Mouse (Mus musculus) MEL-GATA-1-ER (cell line): Measurements from ENCODE around the gene Gm20388.

Experiments used
- DNase-seq: peaks from one replicate; pipeline ENCODE4 v3.0.0-alpha.2; 2012; ENCODE audit warnings: low read depth; ENCODE audit errors: extremely low read depth

The Gm20388 gene

DNA sequence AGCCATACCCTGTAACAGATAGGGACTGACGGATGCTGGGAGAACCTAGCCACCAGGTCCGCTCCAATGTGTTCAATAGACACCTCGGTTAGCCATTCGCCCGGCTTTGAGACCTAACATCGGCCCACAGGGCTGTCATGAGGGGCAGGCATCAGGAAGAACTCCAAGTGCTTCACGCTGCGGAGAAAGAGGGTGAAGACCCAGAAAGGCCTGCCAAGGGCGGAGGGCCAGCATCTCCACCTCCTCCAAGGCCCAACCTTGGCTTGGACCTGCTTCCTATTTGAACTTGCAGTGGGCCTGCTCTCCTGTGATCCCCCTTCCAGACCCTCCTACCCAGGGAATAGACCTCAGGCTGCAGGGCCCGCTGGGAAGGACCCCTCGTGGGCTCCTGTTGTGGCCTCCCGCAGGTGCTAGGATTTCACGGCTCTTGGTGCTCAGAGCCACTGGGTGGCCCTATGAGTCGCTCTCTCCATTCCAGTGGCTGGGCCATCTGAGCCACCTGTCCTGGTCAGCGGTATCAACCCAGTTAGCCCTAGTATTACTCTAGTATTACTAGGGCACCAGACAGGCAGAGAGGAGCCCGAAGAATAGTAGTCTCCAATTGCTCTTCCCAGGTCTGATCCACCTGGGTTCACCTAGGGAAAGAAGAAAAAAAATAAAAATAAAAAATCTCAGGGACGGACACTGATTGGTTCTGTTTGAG, 279.6 kb downstream of the Gm20388 start:
- no peak for DNase-seq

- no peak for DNase-seq
Measured at GRCm38 (mm10) chr8:120190810-120191413, 280.3 kb downstream of the Gm20388 start.

DNA sequence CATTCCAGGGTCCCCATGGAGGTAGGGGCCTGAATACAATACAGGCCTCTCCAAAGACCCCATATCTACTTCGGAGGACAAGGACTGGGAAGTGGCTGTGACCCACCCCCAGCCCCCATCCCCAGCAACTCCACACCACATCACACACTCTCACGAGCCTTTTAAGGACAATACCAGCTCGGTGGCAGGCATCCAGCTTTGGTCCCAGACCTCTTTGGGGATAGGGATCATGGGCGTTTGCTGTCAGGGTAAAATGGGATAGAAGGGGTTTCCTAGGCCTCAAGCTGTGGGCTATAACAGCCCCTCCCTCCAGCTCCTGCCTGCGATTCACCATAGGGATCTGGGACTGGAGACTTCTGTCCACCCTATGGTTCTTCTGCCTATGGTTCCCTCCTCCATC, 281.0 kb downstream of the Gm20388 start:
- no peak for DNase-seq

GRCm38 (mm10) chr8:120192118-120192517, 281.5 kb downstream of the Gm20388 start:
- no peak for DNase-seq

GRCm38 (mm10) chr8:120201351-120201750, 290.7 kb downstream of the Gm20388 start:
- DNase-seq: no peak

- no peak for DNase-seq
Measured at GRCm38 (mm10) chr8:120202546-120202945, 291.9 kb downstream of the Gm20388 start.

- DNase-seq: no peak
Measured at GRCm38 (mm10) chr8:120204736-120205360, 294.2 kb downstream of the Gm20388 start.

- no peak for DNase-seq
Measured at GRCm38 (mm10) chr8:120205916-120206315, 295.3 kb downstream of the Gm20388 start.

- DNase-seq: no peak
Measured at GRCm38 (mm10) chr8:120207364-120207763, 296.7 kb downstream of the Gm20388 start.

- no peak for DNase-seq
Measured at GRCm38 (mm10) chr8:120208113-120208512, 297.5 kb downstream of the Gm20388 start.

GRCm38 (mm10) chr8:120211345-120211744, 300.7 kb downstream of the Gm20388 start:
- DNase-seq: no peak

- no peak for DNase-seq
Measured at GRCm38 (mm10) chr8:120212596-120212995, 302.0 kb downstream of the Gm20388 start.

- no peak for DNase-seq
Measured at GRCm38 (mm10) chr8:120213229-120213628, 302.6 kb downstream of the Gm20388 start.

- no peak for DNase-seq
Measured at GRCm38 (mm10) chr8:120213939-120214338, 303.3 kb downstream of the Gm20388 start.

DNA sequence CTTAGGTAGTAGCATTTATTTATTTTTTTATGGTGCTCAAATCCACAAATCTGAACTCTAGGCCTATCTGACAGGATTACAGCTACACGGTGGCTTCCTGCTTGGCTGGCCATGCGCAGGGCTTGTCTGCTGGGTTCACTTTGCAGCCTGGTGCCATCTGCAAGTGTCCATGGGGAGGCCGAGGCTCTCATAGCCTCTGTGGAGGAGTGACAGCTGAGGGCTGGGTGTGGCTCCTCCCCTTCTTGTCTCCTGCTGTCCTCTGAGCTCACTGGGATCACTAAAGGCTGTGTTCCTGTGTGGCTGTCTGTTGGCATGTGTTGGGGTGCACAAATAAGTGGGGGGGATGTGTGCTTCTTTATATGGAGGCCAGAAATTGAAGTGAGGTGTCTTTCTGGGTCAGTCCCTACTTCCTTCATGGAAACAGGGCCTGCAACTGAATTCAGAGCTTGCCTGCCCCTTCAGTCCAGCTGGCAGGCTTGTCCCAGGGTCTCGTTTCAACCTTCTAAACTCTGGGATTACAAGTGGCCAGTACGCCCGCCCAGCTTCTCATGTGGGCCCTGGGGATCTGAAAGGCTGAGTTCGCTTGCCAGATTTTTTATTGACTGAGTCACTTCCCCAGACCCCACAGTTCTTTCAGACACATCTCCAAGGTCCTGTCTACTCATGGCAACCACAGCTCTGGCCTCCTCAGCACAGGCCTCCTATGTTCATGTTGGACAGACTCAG, 304.9 kb downstream of the Gm20388 start:
- DNase-seq: no peak

DNA sequence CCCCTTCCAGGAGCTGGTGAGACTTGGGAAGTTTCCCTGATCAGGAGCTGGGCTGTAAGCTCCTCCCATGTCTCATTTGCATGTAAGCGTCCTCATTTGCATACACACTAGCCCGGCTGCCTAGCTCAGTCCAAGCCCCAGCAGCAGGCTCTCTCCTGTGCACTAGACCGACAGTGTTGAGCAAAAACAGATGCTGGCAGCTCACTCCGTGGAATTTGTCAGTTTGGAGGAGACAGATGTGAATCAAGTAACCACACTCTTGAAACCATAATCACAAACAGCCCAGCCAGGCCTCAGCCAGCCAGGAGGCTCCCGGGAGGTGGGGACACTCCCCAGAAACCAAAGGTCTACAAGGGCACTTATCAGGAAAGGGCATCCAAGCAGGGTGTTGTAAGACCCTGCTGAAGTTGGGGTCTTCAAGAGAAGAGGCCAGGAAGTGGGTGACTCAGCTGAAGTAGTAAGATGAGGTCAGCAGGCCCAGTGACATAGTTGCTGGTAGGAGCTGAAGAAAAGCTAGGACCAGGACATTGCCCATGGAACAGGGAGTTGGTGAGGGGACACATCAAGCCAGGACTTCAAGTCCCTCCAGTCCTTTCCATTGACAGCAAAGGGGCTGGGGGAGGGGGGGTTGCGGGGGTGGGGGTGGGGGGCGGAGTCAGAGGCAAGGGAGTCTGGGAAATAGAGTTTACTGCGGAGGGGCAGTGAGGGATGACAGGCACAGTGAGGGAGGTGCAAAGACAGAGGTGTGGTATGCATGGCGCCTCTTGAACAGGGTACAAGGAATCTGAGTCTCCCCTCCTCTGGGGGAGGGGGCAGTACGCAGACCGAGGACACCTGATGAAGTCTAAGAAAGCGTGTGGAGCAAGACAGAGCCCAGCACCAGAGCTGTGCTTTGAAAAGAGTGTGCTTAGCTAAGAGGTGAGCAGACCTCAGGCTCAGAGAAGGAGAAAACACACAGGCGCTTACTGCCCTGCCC, 306.5 kb downstream of the Gm20388 start:
- DNase-seq: peak; percentile 16

DNA sequence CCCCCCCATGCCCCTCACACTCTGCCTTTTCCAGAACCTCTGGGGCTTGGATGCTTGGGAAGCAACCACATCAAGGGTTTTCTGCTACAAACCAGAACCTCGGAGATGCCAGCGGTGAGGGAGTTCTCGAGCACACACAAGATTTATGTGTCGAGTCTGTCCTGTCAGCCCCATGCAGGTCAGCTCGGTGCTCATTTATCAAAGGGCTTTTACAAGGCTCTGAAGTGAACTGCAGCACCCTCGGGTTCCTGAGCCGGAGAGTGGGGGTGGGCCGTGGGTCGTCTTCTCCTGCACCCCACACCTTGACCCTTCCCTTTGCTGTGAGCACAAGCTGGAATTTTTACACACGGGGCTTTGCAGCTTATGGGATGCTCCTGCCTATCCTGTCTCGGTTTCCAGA, 311.9 kb downstream of the Gm20388 start:
- no peak for DNase-seq

DNA sequence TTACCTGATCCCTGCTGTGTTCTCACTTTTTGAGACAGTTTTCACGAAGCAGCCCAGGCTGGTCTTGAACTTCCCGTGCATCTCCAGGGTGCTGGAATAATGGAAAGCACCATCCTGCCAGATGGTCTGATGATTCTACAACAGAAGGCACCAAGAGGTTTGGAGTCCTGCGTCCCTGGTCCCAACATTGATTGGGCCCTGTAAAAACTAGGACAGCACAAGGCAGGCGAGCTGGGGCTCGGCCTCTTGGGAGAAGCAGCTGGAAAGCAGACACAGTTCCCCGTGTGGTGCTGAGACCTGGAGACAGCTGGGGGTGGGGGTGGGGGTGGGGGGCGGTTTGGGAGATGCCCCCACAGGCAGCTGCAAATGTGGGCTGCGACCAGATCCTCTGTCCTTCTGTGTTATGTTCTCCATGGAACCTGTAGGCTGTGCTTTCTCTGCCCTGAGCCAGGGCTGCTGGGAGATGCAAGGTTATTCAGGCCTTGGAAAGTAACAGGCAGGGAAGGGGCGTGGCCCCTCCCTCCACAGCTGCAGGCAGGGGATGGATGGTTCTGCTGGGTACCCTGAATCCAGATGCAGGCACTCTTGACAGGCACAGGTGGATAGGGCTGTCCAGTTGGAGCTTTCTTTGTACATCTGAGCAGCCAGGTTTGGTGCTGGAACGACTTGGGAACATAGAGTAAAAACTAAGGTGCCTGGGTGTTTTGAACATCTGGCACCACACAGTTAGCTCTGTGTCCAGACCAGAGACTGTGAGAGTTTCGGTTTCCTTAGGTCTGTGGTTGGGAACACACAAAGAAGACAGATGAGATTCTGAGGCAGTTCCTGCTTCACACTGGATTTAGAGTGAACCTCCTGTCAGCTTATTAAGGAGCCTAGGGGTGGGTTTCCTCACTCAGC, 314.1 kb downstream of the Gm20388 start:
- no peak for DNase-seq

DNA sequence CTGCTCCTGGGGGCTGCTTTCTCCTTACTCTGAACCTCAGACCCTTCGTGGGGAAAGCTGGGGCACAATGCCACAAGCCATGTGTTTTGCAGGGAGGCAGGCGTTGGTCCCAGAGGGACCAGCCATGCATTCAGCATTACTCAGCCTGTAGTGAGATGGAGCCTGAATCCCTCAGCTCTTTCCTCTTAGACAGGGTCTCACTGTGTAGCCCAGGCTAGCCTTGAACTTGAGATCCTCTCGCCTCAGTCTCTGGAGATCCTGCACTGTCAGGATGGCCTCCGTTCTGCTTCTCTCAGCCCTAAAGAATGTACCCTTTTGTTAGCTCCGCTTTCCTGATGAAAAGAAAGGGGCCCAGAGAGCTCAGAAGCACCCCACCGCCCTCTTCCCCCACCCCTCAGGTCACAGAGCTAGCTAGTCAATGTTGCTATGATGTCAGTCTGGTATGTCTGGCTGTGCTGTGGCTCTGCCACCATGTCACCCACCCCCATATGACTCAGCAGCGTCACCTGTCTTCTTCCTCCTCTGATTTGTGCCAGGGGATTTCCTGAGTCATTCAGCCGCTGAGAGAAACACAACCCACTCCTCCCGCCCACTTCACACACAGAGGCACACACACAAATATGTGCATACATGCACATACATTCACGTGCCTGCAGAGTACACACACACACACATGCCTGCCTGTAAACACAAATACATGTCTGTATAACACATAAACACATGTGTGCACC, 314.9 kb downstream of the Gm20388 start:
- DNase-seq: no peak
